Mouse (Mus musculus): Measurements from ENCODE around the gene Slc25a25.

GRCm38 (mm10) chr2:32447264-32447936 is 3.8 kb downstream of the Slc25a25 start:
- TF ChIP-seq CTCF (IDR thresholded peaks at IDR 0.05; ENCODE audit: low read depth), result peak; percentile 23; the same call in 1 of the 2 replicates
- no peak for TF ChIP-seq EP300 (optimal IDR thresholded peaks at IDR 0.05)
